Mouse (Mus musculus): ENCODE measurements around the gene Aimp1. TPM values are rescaled to one million over a fixed set of nuclear protein-coding genes. Genes with fewer than 3 reads are reported as not detected.

Gene Aimp1
- 169 TPM for polyA plus RNA-seq (2021)

- CTCF ChIA-PET = interaction anchor here (2.0 to 2.3 kb wide), 2 partner anchors 9 to 17 kb away, joined by 5 to 6 read pairs; no protein-coding TSS in a partner anchor
- DNase-seq (ENCODE audit: low read depth, low spot score) (peak; percentile 7), ATAC-seq (peak; percentile 45)
- POLR2A ChIA-PET = interaction anchor here (0.6 to 0.9 kb wide), 4 partner anchors 15 to 648 kb away, joined by 3 read pairs; no protein-coding TSS in a partner anchor
- in situ Hi-C loops (cut with MboI; ENCODE audit: low pct_unique_long_range_greater_than_20kb) = no loop called here
- no peaks in the 10 kb centered on the region for H3K27me3 ChIP-seq
- TF ChIP-seq CTCF (IDR thresholded peaks at IDR 0.05) = no peak
Measured at GRCm38 (mm10) chr3:132684231-132684928, at the start of gene Aimp1. Gene Aimp1 (minus strand): TSS chr3:132684370.

GRCm38 (mm10) chr3:132724326-132724725 lies 40.2 kb upstream of the Aimp1 start:
- H3K27me3 ChIP-seq = no peaks in the 10 kb centered on the region
- TF ChIP-seq CTCF (IDR thresholded peaks at IDR 0.05) = no peak
- ChIA-PET POLR2A (interaction anchor here (0.6 to 1.4 kb wide), 3 partner anchors 9 to 42 kb away, joined by 3 to 6 read pairs (median 3); no protein-coding TSS in a partner anchor), CTCF (interaction anchor here (1.0 to 2.7 kb wide), 5 partner anchors 8 to 23 kb away, joined by 3 to 9 read pairs (median 4); no protein-coding TSS in a partner anchor)
- in situ Hi-C loops (cut with MboI; ENCODE audit: low pct_unique_long_range_greater_than_20kb) = no loop called here
- ATAC-seq (no peak), DNase-seq (ENCODE audit: low read depth, low spot score) (no peak)

- ChIA-PET POLR2A (no interaction called here), CTCF (interaction anchor here (1.0 to 2.0 kb wide), 4 partner anchors 8 to 22 kb away, joined by 4 to 9 read pairs (median 4); no protein-coding TSS in a partner anchor)
- ATAC-seq (no peak), DNase-seq (ENCODE audit: low read depth, low spot score) (no peak)
- in situ Hi-C loops (cut with MboI; ENCODE audit: low pct_unique_long_range_greater_than_20kb) = no loop called here
- no peak for TF ChIP-seq CTCF (IDR thresholded peaks at IDR 0.05)
- H3K27me3 ChIP-seq = no peaks in the 10 kb centered on the region
Measured at GRCm38 (mm10) chr3:132717316-132717715, 33.1 kb upstream of the Aimp1 start.

GRCm38 (mm10) chr3:132713913-132714312 lies 29.7 kb upstream of the Aimp1 start:
- no peaks in the 10 kb centered on the region for H3K27me3 ChIP-seq
- in situ Hi-C loops (cut with MboI; ENCODE audit: low pct_unique_long_range_greater_than_20kb) = no loop called here
- no peak for TF ChIP-seq CTCF (IDR thresholded peaks at IDR 0.05)
- ChIA-PET POLR2A (no interaction called here), CTCF (interaction anchor here (0.8 kb wide), 1 partner anchor 9 kb away, joined by 3 read pairs; no protein-coding TSS in a partner anchor)
- DNase-seq (ENCODE audit: low read depth, low spot score) (no peak), ATAC-seq (no peak)

- ATAC-seq (no peak), DNase-seq (ENCODE audit: low read depth, low spot score) (no peak)
- in situ Hi-C loops (cut with MboI; ENCODE audit: low pct_unique_long_range_greater_than_20kb) = no loop called here
- TF ChIP-seq CTCF (IDR thresholded peaks at IDR 0.05) = peak; percentile 50
- POLR2A ChIA-PET = no interaction called here
- H3K27me3 ChIP-seq = no peaks in the 10 kb centered on the region
- CTCF ChIA-PET = interaction anchor here (0.8 to 1.5 kb wide), 3 partner anchors 8 to 17 kb away, joined by 3 to 5 read pairs (median 3); no protein-coding TSS in a partner anchor
Measured at GRCm38 (mm10) chr3:132706977-132707376, 22.8 kb upstream of the Aimp1 start.

GRCm38 (mm10) chr3:132704216-132704615 lies 20.0 kb upstream of the Aimp1 start:
- ChIA-PET CTCF (no interaction called here), POLR2A (no interaction called here)
- DNase-seq (ENCODE audit: low read depth, low spot score) (no peak), ATAC-seq (no peak)
- in situ Hi-C loops (cut with MboI; ENCODE audit: low pct_unique_long_range_greater_than_20kb) = loop anchor here (5.0 kb wide), 1 partner anchor 192 kb away; no protein-coding TSS in a partner anchor
- TF ChIP-seq CTCF (IDR thresholded peaks at IDR 0.05) = no peak
- H3K27me3 ChIP-seq = no peaks in the 10 kb centered on the region

- TF ChIP-seq CTCF (IDR thresholded peaks at IDR 0.05) = peak; percentile 73
- in situ Hi-C loops (cut with MboI; ENCODE audit: low pct_unique_long_range_greater_than_20kb) = loop anchor here (5.0 kb wide), 1 partner anchor 189 kb away; no protein-coding TSS in a partner anchor
- ChIA-PET CTCF (interaction anchor here (0.7 to 2.0 kb wide), 14 partner anchors 8 to 494 kb away, joined by 3 to 10 read pairs (median 4); partner anchors contain the start of genes Aimp1 and Tbck), POLR2A (interaction anchor here (0.5 to 1.3 kb wide), 4 partner anchors 18 to 617 kb away, joined by 3 to 4 read pairs (median 3); partner anchors contain the start of gene Dkk2)
- no peaks in the 10 kb centered on the region for H3K27me3 ChIP-seq
- ATAC-seq (no peak), DNase-seq (ENCODE audit: low read depth, low spot score) (peak; percentile 19)
Measured at GRCm38 (mm10) chr3:132701368-132701767, 17.2 kb upstream of the Aimp1 start.

- in situ Hi-C loops (cut with MboI; ENCODE audit: low pct_unique_long_range_greater_than_20kb) = no loop called here
- DNase-seq (ENCODE audit: low read depth, low spot score) (peak; percentile 87), ATAC-seq (peak; percentile 98)
- no peak for TF ChIP-seq CTCF (IDR thresholded peaks at IDR 0.05)
- H3K27me3 ChIP-seq = no peaks in the 10 kb centered on the region
- ChIA-PET CTCF (interaction anchor here (2.0 to 2.3 kb wide), 2 partner anchors 10 to 18 kb away, joined by 5 to 6 read pairs; no protein-coding TSS in a partner anchor), POLR2A (interaction anchor here (0.9 to 1.2 kb wide), 3 partner anchors 17 to 627 kb away, joined by 3 read pairs; no protein-coding TSS in a partner anchor)
Measured at GRCm38 (mm10) chr3:132683447-132684230, 531 bp downstream of the Aimp1 start, which contains the start of gene Tbck. Gene Tbck (plus strand): TSS chr3:132684144.

- in situ Hi-C loops (cut with MboI; ENCODE audit: low pct_unique_long_range_greater_than_20kb) = no loop called here
- no peak for DNase-seq (ENCODE audit: low read depth, low spot score)
- POLR2A ChIA-PET = no interaction called here
- H3K27me3 ChIP-seq = no peaks in the 10 kb centered on the region
- TF ChIP-seq CTCF (IDR thresholded peaks at IDR 0.05) = no peak
- CTCF ChIA-PET = interaction anchor here (1.6 kb wide), 1 partner anchor 46 kb away, joined by 3 read pairs; no protein-coding TSS in a partner anchor
- ATAC-seq = no peak
Measured at GRCm38 (mm10) chr3:132677494-132677893, 6.7 kb downstream of the Aimp1 start.

GRCm38 (mm10) chr3:132655955-132656354 lies 28.2 kb downstream of the Aimp1 start:
- CTCF ChIA-PET = interaction anchor here (0.8 kb wide), 1 partner anchor 150 kb away, joined by 3 read pairs; no protein-coding TSS in a partner anchor
- peak; percentile 76 for ATAC-seq
- no peak for TF ChIP-seq CTCF (IDR thresholded peaks at IDR 0.05)
- in situ Hi-C loops (cut with MboI; ENCODE audit: low pct_unique_long_range_greater_than_20kb) = no loop called here
- no peak for DNase-seq (ENCODE audit: low read depth, low spot score)
- H3K27me3 ChIP-seq = no peaks in the 10 kb centered on the region
- POLR2A ChIA-PET = no interaction called here

All from Patski (cell line).